Mouse (Mus musculus): Measurements from ENCODE around the gene Rchy1. TPM values are rescaled to one million over a fixed set of nuclear protein-coding genes. Genes with fewer than 3 reads are reported as not detected.
A peak's percentile ranks its signal among the peaks of the same experiment; 100 is the strongest.

Gene Rchy1
- polyA plus RNA-seq (2016; fragmentation: Nextera tagmentation; extraction: Ambion mirVana), result 58.0 and 64.7 TPM in 2 replicates

DNA sequence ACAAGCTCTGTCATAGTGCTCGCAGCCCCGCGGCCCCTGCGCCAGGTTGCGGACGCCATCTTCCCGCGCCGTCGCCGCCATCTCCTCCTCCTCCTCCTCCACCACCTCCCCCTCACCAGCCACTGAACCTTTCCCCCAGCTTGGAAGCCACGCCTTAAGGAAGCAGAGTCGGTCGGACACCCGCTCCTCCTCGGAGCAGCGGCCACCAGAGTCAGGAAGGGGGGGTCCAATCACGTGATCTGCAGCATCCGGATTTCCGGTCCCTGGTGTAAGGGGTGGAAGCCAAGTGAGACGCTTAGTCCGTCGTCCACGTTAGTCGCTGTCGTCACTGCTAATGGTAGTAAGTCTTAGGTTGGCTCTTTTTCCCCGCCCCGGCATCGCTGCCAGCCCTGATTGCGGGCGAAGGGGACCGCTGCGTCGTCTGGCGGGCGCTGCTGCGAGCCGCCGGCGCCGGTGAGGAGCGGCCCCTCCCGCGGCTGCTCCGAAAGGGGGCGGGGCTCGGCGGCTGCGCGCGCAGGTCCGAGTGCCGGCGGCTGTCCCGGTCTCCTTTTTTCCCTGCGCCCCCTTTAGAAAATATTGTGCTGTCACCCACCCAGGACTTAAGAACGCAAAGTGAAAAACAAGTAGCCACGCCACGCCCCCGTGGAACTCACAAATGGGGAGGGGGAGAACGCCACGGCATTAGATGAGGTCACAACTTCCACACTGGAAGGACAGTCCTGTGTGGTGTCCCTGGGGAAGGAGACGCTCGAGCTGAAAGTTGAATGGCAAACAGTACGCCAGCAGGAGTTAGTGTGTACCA, at the start of gene Rchy1:
Gene Rchy1, minus strand, starts transcription at position 430 of the 802 bp plus-strand sequence.
- under 1% methylated on average over 65 of the region's 65 CpGs for WGBS
- peak; percentile 96 for DNase-seq (ENCODE audit: low spot score)
- no peaks in the 10 kb centered on the region for H3K27me3 ChIP-seq (ENCODE audit: low read depth, poor library complexity, severe bottlenecking)
- peak within 1 kb of the TSS; percentile 78 for H3K4me3 ChIP-seq
- H3K27ac ChIP-seq (replicated peaks), result peak within 1 kb of the TSS; percentile 95
- peaks cover 3% of the 10 kb centered on the region for H3K36me3 ChIP-seq
- peaks cover 25% of the 10 kb centered on the region for H3K4me1 ChIP-seq
- no peaks in the 10 kb centered on the region for H3K9me3 ChIP-seq (replicated peaks)

DNA sequence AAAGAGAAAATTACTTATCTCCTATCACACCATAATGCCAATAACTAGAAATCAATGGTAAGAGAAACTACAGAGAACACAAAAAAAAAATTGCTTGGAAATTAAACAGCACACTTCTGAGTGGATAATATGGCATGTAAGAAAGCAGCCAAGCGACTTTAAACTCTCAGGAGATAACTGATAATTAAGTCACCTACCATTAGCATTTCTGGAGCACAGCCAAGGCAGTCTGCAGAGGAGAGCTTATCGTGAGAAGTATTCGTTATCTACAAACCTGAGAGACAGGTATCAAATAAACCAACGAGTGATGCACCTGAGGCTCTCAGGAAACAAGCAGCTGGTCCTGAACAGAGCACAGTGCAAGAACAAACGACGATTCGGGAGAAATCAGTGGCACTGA, 48.9 kb upstream of the Rchy1 start:
- H3K4me3 ChIP-seq, result no peak overlapping the region
- no peaks in the 10 kb centered on the region for H3K4me1 ChIP-seq
- H3K9me3 ChIP-seq (replicated peaks), result no peaks in the 10 kb centered on the region
- H3K27me3 ChIP-seq (ENCODE audit: low read depth, poor library complexity, severe bottlenecking), result no peaks in the 10 kb centered on the region
- H3K36me3 ChIP-seq, result no peaks in the 10 kb centered on the region
- DNase-seq (ENCODE audit: low spot score), result no peak
- WGBS, result 84% methylated on average over 7 of the region's 7 CpGs
- no peak overlapping the region for H3K27ac ChIP-seq (replicated peaks)

DNA sequence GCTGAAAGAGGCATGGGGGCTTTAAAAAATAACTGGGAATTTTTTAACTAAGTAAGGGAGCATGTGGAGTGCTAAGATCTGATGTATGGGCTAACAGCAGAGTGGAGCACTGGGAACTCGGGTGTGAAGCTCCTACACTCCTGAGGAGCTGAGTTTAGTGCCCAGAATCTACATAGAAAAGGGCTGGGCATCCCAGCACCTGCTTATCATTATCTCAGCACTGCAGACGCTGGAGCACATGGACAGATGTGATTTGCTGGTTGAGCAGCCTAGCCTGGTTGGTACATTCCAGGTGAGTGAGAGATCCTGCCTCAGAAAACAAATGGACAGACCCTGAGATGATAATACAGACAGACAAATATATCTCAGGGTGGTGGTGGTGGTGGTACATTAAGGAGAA, 47.0 kb upstream of the Rchy1 start:
- Histone ChIP-seq H3K9me3 (replicated peaks) (no peaks in the 10 kb centered on the region), H3K36me3 (no peaks in the 10 kb centered on the region), H3K4me3 (no peak overlapping the region), H3K27me3 (ENCODE audit: low read depth, poor library complexity, severe bottlenecking) (no peaks in the 10 kb centered on the region), H3K4me1 (no peaks in the 10 kb centered on the region), H3K27ac (replicated peaks) (no peak overlapping the region)
- no peak for DNase-seq (ENCODE audit: low spot score)
- WGBS, result 62% methylated on average over 2 of the region's 2 CpGs

DNA sequence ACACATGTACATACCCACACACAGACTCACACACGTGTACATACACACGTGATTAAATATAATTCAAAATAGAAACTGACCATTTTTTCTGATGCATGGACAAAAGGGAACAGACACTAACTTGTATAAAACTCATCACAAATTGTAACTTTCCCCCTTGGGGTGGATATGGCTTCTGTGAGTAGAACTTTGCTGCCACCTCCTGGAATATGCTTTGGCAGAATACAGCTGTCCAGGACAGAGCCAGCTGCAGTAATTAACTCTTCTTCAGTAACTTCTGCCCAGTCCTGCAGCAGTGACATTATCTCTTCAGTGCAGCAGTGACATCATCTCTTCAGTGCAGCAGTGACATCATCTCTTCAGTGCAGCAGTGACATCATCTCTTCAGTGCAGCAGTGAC, 40.1 kb upstream of the Rchy1 start:
- DNase-seq (ENCODE audit: low spot score), result peak; percentile 15
- 63% methylated on average over 2 of the region's 2 CpGs for WGBS
- Histone ChIP-seq H3K9me3 (replicated peaks) (peaks cover 9% of the 10 kb centered on the region; the same call in 1 of the 2 replicates), H3K27me3 (ENCODE audit: low read depth, poor library complexity, severe bottlenecking) (no peaks in the 10 kb centered on the region), H3K4me1 (no peaks in the 10 kb centered on the region), H3K4me3 (no peak overlapping the region), H3K36me3 (no peaks in the 10 kb centered on the region), H3K27ac (replicated peaks) (no peak overlapping the region)

DNA sequence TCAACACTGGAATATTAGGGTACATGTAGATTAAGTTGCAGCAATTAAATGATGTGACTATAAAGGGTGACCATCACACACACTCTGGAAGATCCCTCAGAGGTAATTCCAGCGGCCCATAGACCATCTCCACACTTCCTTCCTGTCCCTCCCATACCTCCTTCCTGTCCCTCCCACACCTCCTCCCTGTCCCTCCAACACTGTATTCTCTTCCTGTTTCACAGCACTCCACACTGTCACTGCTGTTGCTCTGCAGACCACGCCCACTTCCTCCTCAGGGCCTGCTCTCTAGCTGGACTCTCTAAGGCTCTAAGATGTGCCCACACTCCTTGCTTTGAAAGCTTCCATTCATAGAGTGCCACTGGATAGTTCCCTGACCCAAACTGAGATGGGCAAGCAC, 37.9 kb upstream of the Rchy1 start:
- WGBS, result 77% methylated on average over 2 of the region's 2 CpGs
- no peak overlapping the region for H3K27ac ChIP-seq (replicated peaks)

GRCm38 (mm10) chr5:91994546-91994945, 31.7 kb upstream of the Rchy1 start:
- H3K4me3 ChIP-seq, result no peak overlapping the region
- H3K36me3 ChIP-seq, result no peaks in the 10 kb centered on the region
- H3K27me3 ChIP-seq (ENCODE audit: low read depth, poor library complexity, severe bottlenecking), result no peaks in the 10 kb centered on the region
- DNase-seq (ENCODE audit: low spot score), result no peak
- no peak overlapping the region for H3K27ac ChIP-seq (replicated peaks)
- H3K4me1 ChIP-seq, result 0 out of 2 replicates have a peak, but pooled peaks cover 2% of the 10 kb centered on the region
- H3K9me3 ChIP-seq (replicated peaks), result peaks cover 9% of the 10 kb centered on the region; the same call in 1 of the 2 replicates
- 63% methylated on average over 13 of the region's 13 CpGs for WGBS

More for the DNA sequence above, 37.9 kb upstream of the Rchy1 start:
- DNase-seq (ENCODE audit: low spot score), result no peak
- Histone ChIP-seq H3K4me1 (no peaks in the 10 kb centered on the region), H3K4me3 (no peak overlapping the region), H3K27me3 (ENCODE audit: low read depth, poor library complexity, severe bottlenecking) (no peaks in the 10 kb centered on the region), H3K36me3 (no peaks in the 10 kb centered on the region), H3K9me3 (replicated peaks) (peaks cover 9% of the 10 kb centered on the region; the same call in 1 of the 2 replicates)

DNA sequence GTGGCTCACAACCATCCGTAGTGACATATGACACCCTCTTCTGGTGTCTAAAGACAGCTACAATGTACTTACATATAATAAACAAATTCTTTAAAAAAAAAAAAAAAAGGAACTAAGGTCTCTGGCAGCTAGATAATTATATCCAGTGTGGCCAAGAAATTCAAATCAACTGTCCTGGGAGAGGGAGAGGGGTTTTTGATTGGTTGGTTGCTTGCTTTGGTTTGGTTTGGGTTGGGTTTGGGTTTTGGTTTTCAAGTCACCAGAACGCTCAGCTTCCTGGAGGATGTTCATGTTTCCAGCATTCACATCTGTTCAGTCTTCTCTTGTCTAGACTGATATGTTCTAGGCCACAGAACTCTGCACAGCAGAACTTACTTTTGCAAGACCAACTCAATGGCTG, 30.2 kb upstream of the Rchy1 start:
- Histone ChIP-seq H3K27ac (replicated peaks) (no peak overlapping the region), H3K4me1 (0 out of 2 replicates have a peak, but pooled peaks cover 2% of the 10 kb centered on the region), H3K36me3 (no peaks in the 10 kb centered on the region), H3K4me3 (no peak overlapping the region), H3K9me3 (replicated peaks) (no peaks in the 10 kb centered on the region), H3K27me3 (ENCODE audit: low read depth, poor library complexity, severe bottlenecking) (no peaks in the 10 kb centered on the region)
- no peak for DNase-seq (ENCODE audit: low spot score)
- WGBS, result 87% methylated on average over 2 of the region's 2 CpGs

GRCm38 (mm10) chr5:91991191-91991937, 28.5 kb upstream of the Rchy1 start:
- H3K9me3 ChIP-seq (replicated peaks), result no peaks in the 10 kb centered on the region
- 0 out of 2 replicates have a peak, but pooled peaks cover 2% of the 10 kb centered on the region for H3K4me1 ChIP-seq
- no peaks in the 10 kb centered on the region for H3K27me3 ChIP-seq (ENCODE audit: low read depth, poor library complexity, severe bottlenecking)
- WGBS, result 88% methylated on average over 6 of the region's 6 CpGs
- H3K27ac ChIP-seq (replicated peaks), result no peak overlapping the region
- H3K36me3 ChIP-seq, result no peaks in the 10 kb centered on the region
- DNase-seq (ENCODE audit: low spot score), result no peak
- no peak overlapping the region for H3K4me3 ChIP-seq

GRCm38 (mm10) chr5:91989261-91989660, 26.4 kb upstream of the Rchy1 start:
- no peaks in the 10 kb centered on the region for H3K9me3 ChIP-seq (replicated peaks)
- 91% methylated on average over 9 of the region's 9 CpGs for WGBS
- no peaks in the 10 kb centered on the region for H3K27me3 ChIP-seq (ENCODE audit: low read depth, poor library complexity, severe bottlenecking)
- H3K27ac ChIP-seq (replicated peaks), result no peak overlapping the region
- no peaks in the 10 kb centered on the region for H3K4me1 ChIP-seq
- no peaks in the 10 kb centered on the region for H3K36me3 ChIP-seq
- H3K4me3 ChIP-seq, result no peak overlapping the region
- DNase-seq (ENCODE audit: low spot score), result no peak

DNA sequence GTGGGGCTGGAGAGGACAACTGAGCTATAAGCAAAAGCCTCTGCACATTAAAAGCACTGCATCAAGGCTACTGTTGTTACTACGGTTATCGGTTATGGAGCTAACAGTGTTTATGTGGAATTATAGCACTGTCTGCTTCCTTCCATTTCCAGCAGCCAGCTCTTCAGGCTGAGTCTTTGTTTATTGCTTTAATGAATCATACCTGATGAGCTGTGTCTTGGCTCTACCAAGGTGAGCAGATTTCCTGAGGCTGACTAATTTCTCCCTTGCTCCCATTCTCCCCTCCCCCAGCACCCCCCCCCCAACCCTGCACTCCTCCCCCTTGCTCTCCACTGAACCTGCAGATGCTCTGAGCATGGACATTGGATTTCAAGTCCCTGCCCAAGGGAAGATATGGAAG, 24.9 kb upstream of the Rchy1 start:
- H3K27me3 ChIP-seq (ENCODE audit: low read depth, poor library complexity, severe bottlenecking), result no peaks in the 10 kb centered on the region
- H3K4me3 ChIP-seq, result no peak overlapping the region
- no peaks in the 10 kb centered on the region for H3K9me3 ChIP-seq (replicated peaks)
- no peak overlapping the region for H3K27ac ChIP-seq (replicated peaks)
- H3K4me1 ChIP-seq, result no peaks in the 10 kb centered on the region
- DNase-seq (ENCODE audit: low spot score), result no peak
- 93% methylated on average over 2 of the region's 2 CpGs for WGBS
- no peaks in the 10 kb centered on the region for H3K36me3 ChIP-seq

- Histone ChIP-seq H3K4me3 (no peak within 1 kb of the TSS), H3K27ac (replicated peaks) (no peak within 1 kb of the TSS), H3K9me3 (replicated peaks) (no peaks in the 10 kb centered on the region), H3K36me3 (no peaks in the 10 kb centered on the region), H3K27me3 (ENCODE audit: low read depth, poor library complexity, severe bottlenecking) (no peaks in the 10 kb centered on the region), H3K4me1 (no peaks in the 10 kb centered on the region)
- DNase-seq (ENCODE audit: low spot score), result no peak
- 67% methylated on average over 4 of the region's 4 CpGs for WGBS
These were observed 24.4 kb upstream of the Rchy1 start, which contains the start of gene Odaph for GRCm38 (mm10) chr5:91987236-91987635. Gene Odaph (plus strand): TSS chr5:91987475.

- Histone ChIP-seq H3K9me3 (replicated peaks) (no peaks in the 10 kb centered on the region), H3K4me3 (no peak overlapping the region), H3K27me3 (ENCODE audit: low read depth, poor library complexity, severe bottlenecking) (no peaks in the 10 kb centered on the region), H3K4me1 (no peaks in the 10 kb centered on the region), H3K27ac (replicated peaks) (no peak overlapping the region), H3K36me3 (no peaks in the 10 kb centered on the region)
- 46% methylated on average over 2 of the region's 2 CpGs for WGBS
- no peak for DNase-seq (ENCODE audit: low spot score)
These were observed 22.9 kb upstream of the Rchy1 start for GRCm38 (mm10) chr5:91985721-91986120.

GRCm38 (mm10) chr5:91983490-91983889, 20.6 kb upstream of the Rchy1 start:
- DNase-seq (ENCODE audit: low spot score), result no peak
- WGBS, result 77% methylated on average over 2 of the region's 2 CpGs

More at GRCm38 (mm10) chr5:91983490-91983889, 20.6 kb upstream of the Rchy1 start:
- Histone ChIP-seq H3K9me3 (replicated peaks) (no peaks in the 10 kb centered on the region), H3K36me3 (no peaks in the 10 kb centered on the region), H3K4me1 (no peaks in the 10 kb centered on the region), H3K4me3 (no peak overlapping the region), H3K27me3 (ENCODE audit: low read depth, poor library complexity, severe bottlenecking) (no peaks in the 10 kb centered on the region), H3K27ac (replicated peaks) (no peak overlapping the region)

Measured in midbrain, embryonic 10.5 days (tissue).